Mouse (Mus musculus): ENCODE measurements around the gene Methig1.
"Not testable (repeated sequence)": the region's sequence is repeated elsewhere in the genome, so short reads cannot be mapped to it uniquely, and the experiment has no call there.

Gene Methig1

GRCm38 (mm10) chr15:100401811-100402210 is 48.9 kb downstream of the Methig1 start:
- no peak for DNase-seq

GRCm38 (mm10) chr15:100402347-100402746 is 49.4 kb downstream of the Methig1 start:
- DNase-seq: no peak

GRCm38 (mm10) chr15:100402798-100403197 is 49.8 kb downstream of the Methig1 start:
- no peak for DNase-seq

GRCm38 (mm10) chr15:100403318-100404000 is 50.5 kb downstream of the Methig1 start:
- DNase-seq: no peak

- DNase-seq: no peak
Observed at GRCm38 (mm10) chr15:100406088-100406487, 53.1 kb downstream of the Methig1 start.

- no peak for DNase-seq
Observed at GRCm38 (mm10) chr15:100410918-100411672, 58.1 kb downstream of the Methig1 start.

GRCm38 (mm10) chr15:100411731-100412130 is 58.8 kb downstream of the Methig1 start:
- no peak for DNase-seq

GRCm38 (mm10) chr15:100413306-100413705 is 60.4 kb downstream of the Methig1 start:
- no peak for DNase-seq

- no peak for DNase-seq
Observed at GRCm38 (mm10) chr15:100414011-100414410, 61.1 kb downstream of the Methig1 start.

GRCm38 (mm10) chr15:100414942-100415341 is 62.0 kb downstream of the Methig1 start:
- no peak for DNase-seq

GRCm38 (mm10) chr15:100415684-100416083 is 62.7 kb downstream of the Methig1 start:
- no peak for DNase-seq

GRCm38 (mm10) chr15:100417854-100418450 is 65.0 kb downstream of the Methig1 start:
- no peak for DNase-seq

- no peak for DNase-seq
Observed at GRCm38 (mm10) chr15:100419311-100419710, 66.4 kb downstream of the Methig1 start.

GRCm38 (mm10) chr15:100419901-100420745 is 67.2 kb downstream of the Methig1 start:
- no peak for DNase-seq

- no peak for DNase-seq
Observed at GRCm38 (mm10) chr15:100421059-100421757, 68.3 kb downstream of the Methig1 start.

- not testable (repeated sequence) for DNase-seq
Observed at GRCm38 (mm10) chr15:100421758-100422197, 68.8 kb downstream of the Methig1 start, which contains the start of gene Gm5475. Gm5475 (plus strand) TSS chr15:100422147.

- DNase-seq: no peak
Observed at GRCm38 (mm10) chr15:100422476-100422875, 69.5 kb downstream of the Methig1 start.

- peak; percentile 96 for DNase-seq
Observed at GRCm38 (mm10) chr15:100422899-100423860, 70.2 kb downstream of the Methig1 start.

- no peak for DNase-seq
Observed at GRCm38 (mm10) chr15:100423916-100424315, 71.0 kb downstream of the Methig1 start.

- DNase-seq: no peak
Observed at GRCm38 (mm10) chr15:100424396-100425122, 71.6 kb downstream of the Methig1 start, which contains the start of gene Slc11a2. Slc11a2 (minus strand) TSS chr15:100425072.

All from cerebellum, adult 9-10 months (tissue).